Mouse (Mus musculus) ovary, postnatal 14 days (tissue): ENCODE results near the gene Plekho2.

Source experiments
- DNase-seq: peaks from one replicate; pipeline ENCODE4 v3.0.0; 2022; ENCODE audit warnings: low spot score

The Plekho2 gene

DNA sequence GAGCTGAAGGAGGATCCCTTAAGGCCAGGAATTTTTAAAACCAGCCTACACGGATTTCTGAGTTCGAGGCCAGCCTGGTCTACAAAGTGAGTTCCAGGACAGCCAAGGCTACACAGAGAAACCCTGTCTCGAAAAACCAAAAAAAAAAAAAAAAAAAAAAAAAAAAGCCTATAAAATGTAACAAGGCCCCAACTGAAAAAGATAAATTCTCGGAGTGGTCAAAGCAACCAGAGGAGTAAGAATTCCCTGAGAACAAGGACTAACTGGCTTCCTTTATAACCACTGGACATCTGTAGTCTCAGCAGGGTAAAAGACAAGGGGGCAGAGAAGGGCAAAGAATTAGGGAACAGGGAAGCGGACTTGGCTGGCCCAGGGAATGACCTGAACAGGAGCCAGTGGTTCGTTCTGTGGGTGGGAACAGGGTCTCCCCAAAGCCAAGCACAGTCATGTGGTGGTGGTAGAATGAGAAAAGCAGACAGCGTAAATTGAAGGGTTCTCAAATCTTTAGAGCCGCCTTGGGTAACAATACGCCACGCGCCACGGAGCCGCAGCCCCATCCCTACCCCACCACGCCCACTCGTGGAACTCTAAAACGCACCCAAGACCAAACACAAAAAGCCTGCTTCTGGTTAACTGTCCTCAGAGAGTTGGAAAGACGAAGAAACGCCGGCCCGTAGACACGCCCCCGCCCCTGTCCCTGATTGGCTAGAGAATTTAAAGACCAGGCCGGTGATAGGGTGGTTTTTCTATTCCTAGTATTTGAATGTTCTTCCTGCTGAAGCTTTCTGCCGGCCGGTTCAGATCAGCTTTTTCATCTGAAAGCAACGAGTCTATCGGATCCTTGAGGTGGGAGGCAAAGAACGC, 6.8 kb upstream of the Plekho2 start, which contains the start of gene Pif1:
TSS of gene Pif1 (plus strand) at position 755 of the 864 bp plus-strand sequence.
- peak; percentile 60 for DNase-seq

DNA sequence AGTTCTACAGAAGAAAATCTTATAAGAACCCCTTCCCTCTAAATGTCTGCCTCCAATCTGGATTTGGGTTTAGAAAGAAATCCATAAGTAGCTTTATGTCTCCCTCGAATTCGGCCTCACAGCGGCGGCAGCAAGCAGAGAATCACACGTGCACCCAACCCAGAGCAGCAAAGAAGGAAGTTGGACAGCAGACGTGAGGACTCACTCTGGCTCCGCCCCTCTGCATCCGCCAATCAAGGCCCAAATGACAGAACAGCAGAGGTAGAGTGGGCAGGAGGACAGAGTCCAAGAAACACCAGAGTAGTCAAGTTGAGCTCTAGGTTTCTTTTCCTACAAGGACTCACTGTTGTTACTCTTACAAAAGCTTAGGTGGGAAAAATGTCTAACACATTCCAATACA, 3.2 kb upstream of the Plekho2 start:
- no peak for DNase-seq

DNA sequence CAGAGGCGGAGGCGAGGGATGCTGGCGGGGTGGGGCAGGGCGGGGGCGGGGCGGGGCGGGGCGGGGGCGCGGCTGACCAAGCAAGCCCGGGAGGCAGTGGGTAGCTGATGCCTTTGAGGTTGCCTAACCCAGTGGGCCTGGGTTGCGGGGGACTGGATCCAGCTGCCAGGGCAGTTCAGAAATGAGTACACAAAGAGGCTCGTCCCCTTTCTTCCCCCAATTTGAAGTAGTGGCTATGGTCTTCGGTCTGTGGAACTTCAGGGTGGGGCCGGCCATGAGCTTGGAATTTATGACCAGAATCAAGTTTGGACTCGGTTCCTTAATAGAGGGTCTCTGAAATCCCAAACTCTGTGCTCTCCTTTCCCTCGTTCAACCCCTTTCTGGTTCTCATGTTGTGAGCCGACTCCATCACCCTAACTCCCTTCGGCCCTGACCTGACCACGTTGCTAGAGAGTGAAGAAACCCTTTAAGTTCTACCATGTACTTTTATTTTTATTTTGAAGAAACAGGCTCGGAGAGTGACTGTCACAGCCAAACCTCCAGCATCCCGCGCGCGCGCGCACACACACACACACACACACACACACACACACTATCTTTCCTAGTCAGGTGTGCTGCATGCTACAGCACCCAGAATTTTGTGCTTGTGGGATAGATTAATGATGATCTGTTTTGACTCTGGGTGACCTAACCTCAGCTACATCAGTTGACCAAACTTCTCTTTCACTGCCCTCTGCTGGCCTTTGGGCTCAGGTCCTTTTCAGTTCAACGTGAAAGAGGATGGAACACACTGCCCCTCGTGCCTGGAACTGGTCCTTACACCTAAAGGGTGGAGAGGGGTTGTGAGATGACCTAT, 789 bp upstream of the Plekho2 start:
- peak; percentile 78 for DNase-seq

DNA sequence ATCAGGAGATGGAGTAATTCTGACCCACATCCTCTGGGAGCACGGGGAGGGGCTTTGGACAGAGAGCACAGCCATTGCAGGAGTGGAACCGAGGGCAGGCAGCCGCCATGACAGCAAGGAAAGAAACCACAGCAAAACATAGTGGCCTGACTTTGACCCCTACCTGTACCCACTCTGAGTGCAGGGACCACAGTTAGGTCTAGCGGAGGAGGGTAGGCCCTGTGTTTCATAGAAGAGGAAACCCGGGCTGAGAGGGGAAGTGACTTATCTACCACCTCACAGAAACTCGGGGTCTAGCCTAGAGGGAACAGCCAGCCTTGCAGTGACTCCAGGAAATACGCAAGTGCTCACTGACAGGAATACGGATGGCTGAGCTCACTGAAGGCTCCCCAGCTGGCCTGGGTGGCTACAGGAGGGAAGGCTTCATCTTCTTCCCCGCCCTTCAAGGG, 1.0 kb downstream of the Plekho2 start:
- no peak for DNase-seq

DNA sequence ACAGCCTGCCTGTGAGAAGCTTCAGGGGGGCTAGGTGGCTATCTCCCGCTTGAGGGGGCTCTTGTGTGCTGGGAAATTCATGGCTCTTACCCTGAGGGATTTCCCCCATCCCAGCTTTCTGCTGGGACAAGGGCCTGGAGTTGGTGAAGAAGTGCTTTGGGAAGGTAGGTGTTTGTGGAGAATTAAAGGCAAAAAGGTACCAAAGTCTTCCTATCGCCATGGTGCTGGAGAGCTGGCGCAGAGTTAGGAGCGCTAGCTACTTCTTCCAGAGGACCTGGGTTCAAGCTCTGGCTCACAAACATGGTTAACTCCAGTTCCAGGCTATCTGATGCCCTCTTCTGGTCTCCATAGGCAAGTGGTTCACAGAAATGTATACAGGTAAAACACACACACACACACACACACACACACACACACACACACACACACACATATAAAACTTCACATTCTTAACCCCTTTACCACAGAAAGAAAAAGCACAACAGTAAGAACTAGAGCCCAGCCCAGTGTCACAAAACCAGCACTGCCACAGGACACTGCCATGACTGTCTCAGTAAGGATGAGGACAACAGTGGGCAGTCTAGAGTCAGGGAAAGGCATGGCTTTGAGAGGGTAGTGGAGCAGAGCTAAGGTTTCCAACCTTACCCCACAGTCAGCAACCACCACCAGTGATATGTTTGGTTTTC, 2.2 kb downstream of the Plekho2 start:
- no peak for DNase-seq

DNA sequence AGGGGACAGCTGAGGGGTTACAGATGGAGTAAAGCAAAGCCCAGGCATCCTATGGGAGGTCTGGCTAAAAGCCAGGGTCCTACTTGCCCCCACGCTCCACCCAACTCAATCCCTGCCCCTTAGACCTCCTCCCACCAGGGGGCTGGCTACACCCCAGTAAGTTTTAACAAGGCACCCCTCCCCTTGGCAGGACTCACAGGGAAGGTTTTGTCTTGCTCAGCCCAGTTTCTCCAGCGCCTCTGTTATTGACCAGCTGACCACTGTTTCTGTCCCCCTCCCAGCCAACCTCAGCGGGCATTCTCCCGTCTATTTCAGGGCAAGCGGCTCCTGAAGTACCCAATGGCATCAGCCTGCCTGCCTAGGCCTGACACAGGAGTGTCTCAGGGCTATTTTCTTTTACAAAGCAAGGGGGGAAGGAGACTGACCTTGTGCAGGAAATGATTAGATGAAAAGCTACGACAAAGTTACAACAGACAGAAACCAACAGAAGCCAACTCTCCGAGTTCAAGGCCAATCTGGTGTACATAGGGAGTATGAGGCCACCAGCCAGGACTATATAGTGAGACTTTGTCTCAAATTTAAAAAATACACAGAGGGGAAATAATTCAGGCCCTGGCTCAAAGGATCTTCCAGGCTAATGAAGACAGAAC, 2.9 kb downstream of the Plekho2 start:
- peak; percentile 34 for DNase-seq

DNA sequence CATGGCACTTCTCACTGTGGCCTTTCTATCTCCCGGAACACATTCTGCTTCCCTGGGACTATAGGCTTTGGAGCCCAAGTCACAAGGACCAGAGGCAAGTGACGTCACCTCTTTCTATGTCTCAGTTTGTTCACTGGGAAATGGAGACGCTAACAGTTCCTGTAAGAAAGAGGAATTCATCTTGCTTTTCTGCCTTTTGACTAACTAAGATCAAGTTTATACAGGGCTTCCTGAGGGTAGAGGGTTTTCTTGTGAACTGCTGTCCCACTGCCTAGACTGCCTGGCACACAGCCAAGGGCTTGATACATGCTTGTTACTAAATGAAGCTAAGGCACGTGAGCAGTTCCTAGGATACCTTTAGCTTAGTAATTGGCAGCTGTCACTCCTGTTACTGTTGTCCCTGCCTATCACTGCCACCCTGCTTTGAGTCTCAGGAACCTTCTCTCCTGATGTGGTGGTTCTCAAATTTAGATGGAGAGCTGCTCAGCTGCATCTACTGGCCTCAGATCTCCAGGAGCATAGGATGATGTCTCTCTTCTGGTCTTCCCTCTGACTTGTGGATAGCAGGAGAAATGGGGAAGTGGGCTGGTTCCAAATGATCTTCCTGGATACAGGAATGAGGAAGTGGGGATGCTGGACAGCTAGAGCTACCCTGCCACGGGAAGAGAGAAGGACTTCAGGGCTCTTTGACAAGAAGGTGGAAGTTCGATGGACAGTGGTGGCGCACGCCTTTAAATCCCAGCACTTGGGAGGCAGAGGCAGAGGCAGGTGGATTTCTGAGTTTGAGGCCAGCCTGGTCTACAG, 4.2 kb downstream of the Plekho2 start:
- DNase-seq, result no peak

DNA sequence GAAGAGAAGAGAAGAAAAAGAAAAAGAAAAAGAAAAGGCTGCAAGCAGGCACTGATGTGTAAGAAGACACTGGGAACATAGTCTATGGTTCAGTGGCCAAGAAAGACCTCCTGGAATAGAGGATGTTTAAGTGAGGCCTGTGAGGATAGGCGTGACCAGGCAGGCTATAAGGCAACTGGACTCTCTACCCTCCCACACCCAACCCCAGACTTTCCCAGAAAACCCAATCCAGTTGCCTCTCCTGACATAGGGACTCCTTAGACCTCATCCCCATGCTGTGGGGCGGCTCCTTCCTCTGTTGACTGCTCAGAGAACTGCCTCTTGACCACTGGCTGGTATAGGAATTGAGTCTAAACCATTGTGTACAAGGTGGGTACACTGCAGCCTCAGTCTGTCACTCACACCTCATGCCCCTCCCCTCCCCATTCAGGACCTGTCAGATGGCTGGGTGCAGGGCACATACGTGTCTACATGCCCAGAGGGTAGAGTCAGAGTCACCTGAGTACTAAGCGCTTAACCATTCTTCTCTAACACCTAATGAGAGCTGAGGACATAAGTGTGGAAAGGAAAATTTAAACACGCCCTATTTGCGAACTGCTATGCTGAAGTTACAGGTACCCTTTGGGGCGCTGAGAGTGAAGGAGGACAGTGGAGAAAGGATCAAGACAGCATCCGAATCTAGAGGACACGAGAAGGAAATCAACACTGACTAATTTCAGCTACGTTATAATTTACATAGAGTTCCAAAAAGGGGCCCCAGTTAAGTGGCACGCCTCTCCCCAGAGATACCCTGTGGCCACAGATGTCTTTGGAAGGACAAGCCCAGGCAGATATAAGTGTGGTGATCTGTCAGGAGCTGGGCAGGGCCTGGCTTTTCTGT, 5.1 kb downstream of the Plekho2 start:
- no peak for DNase-seq

DNA sequence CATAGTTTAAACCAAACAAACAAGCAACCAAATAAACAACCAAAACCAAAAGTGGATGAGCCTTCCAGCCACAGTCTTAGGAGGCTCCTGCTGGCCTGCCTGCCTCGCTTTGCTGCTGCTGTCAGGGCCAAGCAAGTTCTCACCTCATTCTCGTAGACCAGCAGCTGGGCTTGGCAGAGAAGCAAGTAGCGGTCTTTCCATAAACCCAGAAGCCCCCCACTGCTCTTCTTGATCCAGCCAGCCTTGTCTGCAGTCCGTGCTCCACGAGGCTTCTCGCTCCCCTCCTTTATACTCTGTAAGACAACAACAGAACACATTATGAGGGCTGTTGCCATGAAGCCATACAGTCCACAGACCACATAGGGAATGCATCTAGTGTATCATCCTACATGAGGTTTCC, 7.0 kb downstream of the Plekho2 start:
- no peak for DNase-seq

DNA sequence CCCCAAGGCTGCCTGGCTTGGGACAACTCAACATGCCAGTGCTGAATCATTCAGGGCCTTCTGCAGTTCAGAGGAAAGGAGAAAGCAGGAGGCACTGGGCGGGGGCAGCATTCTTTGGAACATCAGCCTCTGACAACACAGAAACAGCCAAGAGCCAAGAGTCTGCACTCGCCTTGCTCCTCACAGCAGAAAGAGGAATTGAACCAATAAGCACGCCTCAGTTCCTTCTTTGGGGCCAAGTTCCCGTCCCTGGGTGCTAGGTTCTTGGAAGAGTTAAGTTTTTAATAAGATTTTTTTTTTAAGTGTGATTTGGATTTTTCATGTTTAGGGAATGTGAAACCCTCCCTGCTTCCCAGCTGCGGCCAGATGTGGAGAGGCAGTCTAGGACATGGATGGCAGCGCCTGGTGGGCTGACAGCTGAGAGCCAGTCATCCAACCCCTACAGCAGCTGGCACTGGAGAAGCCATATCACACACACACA, 10.3 kb downstream of the Plekho2 start:
- no peak for DNase-seq

DNA sequence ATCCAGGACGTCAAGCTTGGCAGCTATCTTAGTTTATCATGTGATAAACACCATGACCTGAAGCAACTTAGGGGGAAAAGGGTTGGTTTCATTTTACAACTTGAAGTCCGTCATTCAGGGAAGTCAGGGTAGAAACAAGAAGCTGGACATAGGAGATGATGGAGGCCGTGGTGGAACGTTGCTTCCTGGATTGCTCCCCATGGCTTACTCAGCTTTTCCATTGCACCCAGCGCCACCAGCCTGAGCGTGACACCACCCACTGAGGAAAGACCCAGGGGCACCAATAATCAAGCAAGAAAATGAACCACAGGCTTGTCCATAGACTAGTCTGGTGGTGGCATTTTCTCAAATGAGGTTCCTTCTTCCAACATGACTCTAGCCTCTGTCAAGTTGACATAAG, 11.1 kb downstream of the Plekho2 start:
- no peak for DNase-seq

DNA sequence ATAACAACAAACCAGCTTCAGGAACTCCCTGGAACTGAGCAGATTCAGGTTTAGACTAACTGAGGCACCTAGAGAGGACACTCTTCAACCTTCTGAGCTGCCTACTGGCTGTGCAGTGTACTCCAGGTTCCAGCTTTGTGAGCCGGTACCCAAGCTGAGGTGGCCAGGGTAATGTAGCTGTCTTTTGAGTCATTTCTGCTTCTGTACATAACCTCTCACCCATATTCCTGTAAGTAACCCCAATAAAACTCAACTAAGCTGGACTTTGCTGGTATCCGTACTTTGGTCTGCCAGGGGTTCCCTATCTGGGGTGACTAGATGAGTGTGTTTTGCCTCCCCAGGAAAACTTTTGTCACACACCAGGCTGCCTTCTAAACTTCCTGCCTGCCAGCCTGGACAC, 15.1 kb downstream of the Plekho2 start:
- no peak for DNase-seq

DNA sequence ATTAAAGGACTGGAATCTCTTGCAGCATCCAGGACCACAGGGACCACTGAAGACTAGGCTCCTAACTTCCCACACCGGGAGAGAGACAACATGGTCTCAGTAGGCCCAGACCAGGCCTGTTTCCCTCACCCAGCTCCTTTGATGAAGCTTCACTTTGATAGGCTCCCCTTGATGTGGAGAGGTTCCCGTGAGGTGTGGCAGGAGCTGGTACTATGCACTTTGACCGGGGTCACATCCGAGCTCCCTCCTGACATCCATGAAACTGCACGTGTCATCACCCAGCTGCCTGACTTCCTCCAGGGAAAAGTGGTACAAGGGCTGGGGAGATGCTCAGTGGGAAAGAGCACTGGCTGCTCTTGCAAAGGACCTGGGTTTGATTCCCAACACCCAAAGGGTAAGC, 16.8 kb downstream of the Plekho2 start:
- no peak for DNase-seq

DNA sequence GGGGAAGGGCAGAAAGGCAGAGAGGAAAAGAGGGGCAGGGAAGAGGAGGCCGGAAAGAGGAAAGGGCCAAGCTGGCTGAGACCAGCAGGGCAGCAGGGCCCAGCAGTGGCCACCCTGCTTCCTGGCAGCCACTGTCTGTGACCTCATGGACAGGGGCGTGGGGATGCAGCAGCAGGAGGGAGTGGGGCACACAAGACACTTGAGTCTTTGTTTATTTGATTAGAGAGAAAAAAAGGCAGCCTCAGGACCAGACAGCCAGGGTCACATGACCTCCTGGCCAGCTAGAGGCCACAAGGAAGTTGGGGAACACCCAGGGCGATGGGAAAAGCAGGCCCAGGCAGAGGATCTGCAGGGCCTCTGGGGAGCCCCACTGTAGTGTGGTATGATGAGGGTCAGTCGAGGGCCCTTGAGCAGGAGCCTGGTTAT, 17.7 kb downstream of the Plekho2 start:
- no peak for DNase-seq

DNA sequence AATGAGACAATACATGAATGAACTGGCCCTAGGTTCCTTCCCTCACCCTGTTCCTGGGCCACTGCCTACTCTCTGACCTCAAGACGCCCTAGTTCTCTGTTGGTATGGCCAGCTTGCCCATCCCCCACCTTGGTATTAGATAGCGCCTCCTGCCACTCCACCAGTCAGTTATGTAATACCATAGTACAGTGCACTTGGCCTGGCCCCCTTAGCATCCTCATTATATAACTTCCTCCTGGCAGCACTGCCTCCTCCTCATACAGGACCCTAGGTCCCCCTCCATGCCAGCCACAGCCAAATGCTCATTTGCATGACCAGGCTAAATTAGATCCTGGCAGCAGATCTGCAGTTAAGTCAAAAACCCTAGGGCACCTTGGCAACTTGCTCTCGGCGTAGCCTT, 18.8 kb downstream of the Plekho2 start:
- no peak for DNase-seq

DNA sequence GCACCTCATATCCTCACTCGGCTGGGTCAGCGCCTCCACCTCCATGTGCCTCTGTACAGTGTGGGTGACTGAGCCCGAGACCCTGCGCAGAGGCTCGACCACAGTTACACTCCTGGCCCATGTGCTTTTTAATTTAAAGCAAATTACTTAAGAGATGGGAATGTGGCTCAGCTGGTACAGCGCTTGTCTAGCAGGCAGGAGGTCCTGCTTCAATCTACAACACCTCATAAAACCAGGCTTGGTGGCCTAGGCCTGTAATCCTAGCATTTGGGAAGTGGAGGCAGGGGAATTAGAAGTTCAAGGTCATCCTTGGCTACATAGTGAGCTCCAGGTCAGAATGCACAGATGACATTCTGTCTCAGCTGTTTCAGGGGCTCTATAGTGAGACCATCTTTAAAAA, 21.0 kb downstream of the Plekho2 start:
- DNase-seq, result no peak

DNA sequence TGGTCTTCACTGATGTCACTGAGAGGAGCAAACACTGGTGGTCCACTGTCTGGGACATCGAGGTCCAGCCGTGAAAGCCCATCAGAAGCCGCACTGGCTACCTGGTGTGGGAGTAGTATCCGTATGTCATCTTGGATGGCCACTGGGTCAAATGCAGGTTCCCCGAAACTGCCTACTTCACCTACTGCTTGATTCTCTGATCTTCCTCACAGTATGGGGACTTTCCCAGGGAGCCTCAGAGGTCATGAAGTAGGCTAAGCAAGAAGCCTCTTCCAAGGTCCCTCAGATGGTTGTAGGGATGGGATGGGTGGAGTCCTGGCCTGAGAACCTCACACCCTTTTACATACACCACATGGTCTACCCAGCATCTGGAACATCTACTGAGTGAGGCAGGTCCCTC, 22.9 kb downstream of the Plekho2 start:
- DNase-seq, result no peak

DNA sequence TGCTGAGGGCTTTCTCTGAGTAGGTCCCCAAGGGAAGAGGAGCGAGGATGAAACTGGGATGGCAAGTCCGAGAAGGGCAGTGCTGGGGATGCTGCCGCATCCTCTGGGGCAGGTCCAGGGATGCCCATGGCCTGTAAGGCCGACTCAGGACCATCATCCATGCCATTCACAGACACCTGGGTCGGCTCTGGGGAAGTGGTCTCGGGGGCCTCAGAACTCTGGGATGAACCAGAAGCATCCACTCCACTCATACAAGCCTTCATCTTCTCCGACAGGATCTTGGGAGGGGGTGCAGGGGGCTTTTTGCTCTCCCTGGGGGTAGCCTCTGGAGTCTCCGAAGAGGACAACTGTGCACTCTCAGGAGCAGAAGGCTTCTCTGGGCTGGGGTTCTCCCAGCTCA, 23.5 kb downstream of the Plekho2 start:
- no peak for DNase-seq

DNA sequence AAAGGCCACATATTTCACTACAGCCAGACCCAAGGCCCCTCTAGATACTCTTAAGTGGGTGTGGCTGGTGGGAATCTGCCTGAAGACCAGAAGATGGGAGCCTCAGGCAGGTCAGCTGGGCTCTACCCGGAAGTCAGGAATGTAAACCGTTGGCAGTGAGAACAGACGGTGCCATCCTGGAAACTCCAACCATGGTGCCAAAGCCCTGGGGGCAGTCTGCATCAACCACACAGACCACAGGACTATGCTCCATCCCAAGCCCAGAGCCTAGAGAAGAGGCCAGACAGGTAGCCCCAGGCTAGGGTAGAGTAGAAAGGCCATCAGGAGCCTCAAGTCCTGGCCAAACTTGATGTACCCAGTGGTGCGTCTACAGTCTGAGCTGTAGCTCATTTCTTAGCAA, 24.2 kb downstream of the Plekho2 start:
- DNase-seq, result no peak

DNA sequence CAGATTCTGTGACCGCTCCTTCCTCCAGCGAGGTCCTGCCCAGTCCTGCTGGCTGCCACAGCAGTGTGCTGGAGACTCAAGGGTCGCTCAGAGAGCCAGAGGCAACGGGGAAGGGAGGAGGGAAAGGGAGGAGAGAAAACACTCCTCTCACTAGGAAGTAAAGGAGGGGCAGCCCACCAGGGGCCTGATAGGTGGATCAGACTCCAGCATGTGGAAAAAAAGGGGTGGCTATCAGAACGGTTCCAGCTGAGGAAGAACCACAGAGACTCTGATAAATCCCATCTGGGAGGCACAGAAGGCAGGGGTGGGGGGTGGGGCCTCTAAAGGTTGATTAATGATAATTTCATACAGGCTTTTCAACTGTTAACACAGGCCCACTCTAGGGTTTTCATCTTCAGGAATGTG, 24.8 kb downstream of the Plekho2 start:
- no peak for DNase-seq
